Mouse (Mus musculus) megakaryocyte, embryonic 14.5 days (primary cell): Measurements from ENCODE around the gene Kcne1l. TPM values are rescaled to one million over a fixed set of nuclear protein-coding genes. Genes with fewer than 3 reads are reported as not detected.

Experiments
- H3K27me3 ChIP-seq: replicated peaks from 2 replicates; pipeline ENCODE3; 2012; ENCODE audit warnings: inconsistent platforms
- H3K36me3 ChIP-seq: replicated peaks from 2 replicates; pipeline ENCODE3; 2012; ENCODE audit warnings: low read length, inconsistent platforms, mixed read lengths
- H3K4me1 ChIP-seq: 2 replicates; pipeline ENCODE4 v1.6.1; 2012; ENCODE audit warnings: inconsistent platforms
- H3K4me3 ChIP-seq: replicated peaks from 2 replicates; pipeline ENCODE3; 2012; ENCODE audit warnings: moderate library complexity, mild to moderate bottlenecking, inconsistent platforms
- H3K9me3 ChIP-seq: 2 replicates; pipeline ENCODE4 v1.6.1; 2012; ENCODE audit warnings: inconsistent platforms
- FLI1 ChIP-seq: IDR thresholded peaks from 2 replicates; pipeline ENCODE4 v1.6.1; 2012; ENCODE audit warnings: low read length, inconsistent platforms, mixed read lengths
- GATA1 ChIP-seq: IDR thresholded peaks from 3 replicates; pipeline ENCODE4 v1.6.1; 2012; ENCODE audit warnings: mixed read lengths, low read length, inconsistent platforms, borderline replicate concordance
- polyA plus RNA-seq: library from polyadenylated mRNA; stranded (reverse); fragments of >175 nt; gene quantifications from 2 replicates; pipeline ENCODE4 v1.2.3, GENCODE M21; 2012; ENCODE audit warnings: low replicate concordance; ENCODE audit not compliant: insufficient read depth

Kcne1l gene
- polyA plus RNA-seq, 1 experiment = not detected

DNA sequence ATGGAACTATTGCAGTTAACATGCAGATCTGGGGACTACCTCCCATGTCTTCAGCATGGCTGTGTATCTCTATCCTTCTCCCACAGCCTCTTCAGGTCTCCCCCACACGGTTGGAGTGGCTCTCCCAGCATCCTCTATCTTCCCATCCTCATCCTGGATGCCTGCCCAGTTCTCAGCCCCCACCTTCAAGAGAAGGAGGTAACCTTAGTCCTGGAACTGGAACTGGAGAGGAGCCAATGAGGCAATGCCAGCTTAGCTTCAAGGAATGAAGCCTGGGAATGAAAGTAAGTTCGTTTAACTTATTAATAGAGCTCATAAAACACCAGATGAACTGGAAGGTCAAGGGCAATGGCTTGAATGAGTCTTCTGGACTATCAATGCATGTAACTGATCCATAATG is 2.6 kb downstream of the Kcne1l start:
- H3K4me1 ChIP-seq = no peaks in the 10 kb centered on the region; the same call in 1 of the 2 replicates
- no peak overlapping the region for H3K4me3 ChIP-seq
- H3K9me3 ChIP-seq = peaks cover 8% of the 10 kb centered on the region; the same call in 1 of the 2 replicates
- H3K36me3 ChIP-seq = no peaks in the 10 kb centered on the region
- no peak for TF ChIP-seq GATA1
- no peak for TF ChIP-seq FLI1
- peaks cover 44% of the 10 kb centered on the region for H3K27me3 ChIP-seq

DNA sequence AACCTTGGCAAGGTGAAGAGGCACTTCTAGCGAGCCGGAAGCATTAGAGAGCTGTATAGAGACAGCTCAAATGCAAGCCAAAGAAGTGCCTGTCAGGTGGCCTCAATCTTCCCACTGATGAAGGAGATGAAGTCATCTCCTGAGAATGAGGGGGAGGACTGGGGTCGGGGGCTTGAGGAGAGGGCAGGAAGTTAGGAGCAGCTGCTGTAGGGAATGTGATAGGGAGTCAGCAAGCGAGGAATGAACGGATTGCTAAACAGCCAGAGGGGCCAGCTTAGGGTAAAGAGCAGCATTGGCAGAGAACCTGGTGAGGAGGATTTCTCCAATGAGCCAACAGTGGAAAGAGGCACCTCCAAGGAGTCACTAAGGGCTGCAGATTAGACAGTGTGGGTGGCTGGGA is 20.2 kb downstream of the Kcne1l start:
- TF ChIP-seq FLI1 (no peak), GATA1 (no peak)
- Histone ChIP-seq H3K4me1 (no peaks in the 10 kb centered on the region), H3K9me3 (no peaks in the 10 kb centered on the region), H3K27me3 (peaks cover 22% of the 10 kb centered on the region), H3K4me3 (no peak overlapping the region), H3K36me3 (no peaks in the 10 kb centered on the region)

DNA sequence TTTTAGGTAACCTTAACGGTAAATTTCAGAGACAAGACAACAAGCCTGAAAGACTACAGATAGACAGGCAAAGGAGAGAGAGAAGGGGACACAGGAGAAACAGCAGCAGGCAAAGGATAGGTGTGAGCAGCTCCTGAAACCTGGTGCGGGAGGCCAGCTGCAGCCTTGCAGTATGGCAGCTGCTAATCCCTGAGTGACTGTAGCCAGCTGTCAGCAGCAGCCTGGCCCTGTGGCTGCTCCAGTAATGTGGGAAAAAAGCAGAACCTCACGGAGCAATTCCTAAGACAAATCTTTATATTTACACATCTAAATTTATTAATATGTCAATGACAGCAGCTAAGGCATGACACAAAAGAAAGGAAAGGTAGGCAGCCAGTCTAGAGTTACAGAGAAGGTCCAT is 29.5 kb downstream of the Kcne1l start:
- Histone ChIP-seq H3K4me3 (no peak overlapping the region), H3K9me3 (no peaks in the 10 kb centered on the region), H3K36me3 (no peaks in the 10 kb centered on the region), H3K4me1 (no peaks in the 10 kb centered on the region), H3K27me3 (peaks cover 14% of the 10 kb centered on the region)
- TF ChIP-seq FLI1 (no peak), GATA1 (no peak)

DNA sequence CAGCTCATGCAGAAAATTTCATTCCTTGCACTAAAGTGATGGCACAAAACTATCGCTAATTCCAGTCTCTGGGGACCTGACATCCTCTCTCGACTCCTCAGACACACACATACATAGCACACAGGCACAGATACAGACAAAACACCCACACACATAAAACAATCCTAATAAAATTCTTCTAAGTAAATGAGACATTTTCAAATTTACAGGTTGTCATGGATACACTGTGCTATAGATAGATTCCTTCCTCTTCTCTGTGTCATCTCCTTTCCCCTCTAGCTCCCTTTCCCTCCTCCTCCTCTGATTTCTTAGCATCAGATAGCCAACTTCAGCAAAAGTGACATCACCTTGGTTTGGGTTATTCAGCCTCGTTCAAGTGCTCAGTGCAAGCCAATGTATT is 30.1 kb downstream of the Kcne1l start:
- Histone ChIP-seq H3K9me3 (no peaks in the 10 kb centered on the region), H3K36me3 (no peaks in the 10 kb centered on the region), H3K4me1 (no peaks in the 10 kb centered on the region), H3K4me3 (no peak overlapping the region), H3K27me3 (peaks cover 12% of the 10 kb centered on the region)
- TF ChIP-seq FLI1 = no peak

Other genes starting within 250 kb of the Kcne1l start
- gene Gucy2f, start 109.4 kb downstream of the Kcne1l start, polyA plus RNA-seq = not detected in 2 replicates
- gene Nxt2, start 79.5 kb downstream of the Kcne1l start, polyA plus RNA-seq = not detected in 2 replicates
- gene Acsl4, start 84.2 kb upstream of the Kcne1l start, polyA plus RNA-seq = 0.75 TPM in 1 of 2 replicates, not detected in the other